Mouse (Mus musculus) CH12.LX (cell line): ENCODE measurements around the gene Olfr697. TPM values are rescaled to one million over a fixed set of nuclear protein-coding genes. Genes with fewer than 3 reads are reported as not detected.
"Not testable (repeated sequence)": the region's sequence is repeated elsewhere in the genome, so short reads cannot be mapped to it uniquely, and the experiment has no call there.

Experiments
- DNase-seq: peaks from one replicate; pipeline ENCODE4 v3.0.0-alpha.2; 2013; ENCODE audit errors: extremely low read depth
- H3K27ac ChIP-seq: 2 replicates; pipeline ENCODE4 v1.5.1; 2012; ENCODE audit warnings: low read depth, mild to moderate bottlenecking, control low read depth, moderate library complexity; ENCODE audit not compliant: insufficient read depth
- H3K27me3 ChIP-seq: replicated peaks from 2 replicates; pipeline ENCODE3; 2012; ENCODE audit warnings: inconsistent platforms
- H3K36me3 ChIP-seq, 2 experiments: replicated peaks in 1 of 2; 2 replicates each; pipeline versions ENCODE3 to v1.6.1; 2012; ENCODE audit warnings: inconsistent platforms in 1 of 2, low read length in 1 of 2, mild to moderate bottlenecking in 1 of 2, mixed read lengths in 1 of 2, moderate library complexity in 1 of 2; ENCODE audit not compliant: control insufficient read depth in 1 of 2, insufficient read depth in 1 of 2
- H3K4me1 ChIP-seq, 2 experiments: 2 replicates each; pipeline ENCODE4 v1.6.1; 2012; ENCODE audit warnings: inconsistent platforms in 1 of 2, moderate library complexity in 1 of 2; ENCODE audit not compliant: insufficient read depth in 2 of 2, control insufficient read depth in 1 of 2
- H3K4me2 ChIP-seq: 2 replicates; pipeline ENCODE4 v1.6.1; 2012; ENCODE audit warnings: low read depth, mild to moderate bottlenecking, control low read depth; ENCODE audit not compliant: poor library complexity, insufficient read depth, severe bottlenecking
- H3K4me3 ChIP-seq, 3 experiments: fragments of 150-350 bp in 1 of 3; sonication (generic) in 1 of 3; replicated peaks in 1 of 3; 2 replicates each; pipeline versions ENCODE3 to v1.5.1; 2011 to 2012; ENCODE audit warnings: low read depth in 2 of 3, low read length in 2 of 3, mild to moderate bottlenecking in 2 of 3, moderate library complexity in 2 of 3, control low read depth in 1 of 3, improper control_type of control experiment in 1 of 3, inconsistent platforms in 1 of 3, mixed read lengths in 1 of 3; ENCODE audit not compliant: poor library complexity in 1 of 3
- H3K79me2 ChIP-seq: replicated peaks from 2 replicates; pipeline ENCODE4 v1.6.1; 2012; ENCODE audit warnings: mild to moderate bottlenecking, moderate library complexity; ENCODE audit not compliant: control insufficient read depth, poor library complexity, insufficient read depth, severe bottlenecking; ENCODE audit errors: extremely low read depth
- H3K9ac ChIP-seq: 2 replicates; pipeline ENCODE4 v1.6.1; 2012; ENCODE audit warnings: low read depth, mild to moderate bottlenecking, control low read depth, moderate library complexity; ENCODE audit not compliant: insufficient read depth
- H3K9me3 ChIP-seq: replicated peaks from 2 replicates; pipeline ENCODE3; 2012; ENCODE audit warnings: low read length, inconsistent platforms, mixed read lengths
- CHD1 ChIP-seq: IDR thresholded peaks from 2 replicates; pipeline ENCODE4 v1.6.1; 2012; ENCODE audit warnings: low read depth, low read length, improper control_type of control experiment, inconsistent platforms
- EP300 ChIP-seq: IDR thresholded peaks from 2 replicates; pipeline ENCODE4 v1.6.1; 2011; ENCODE audit warnings: low read length, improper control_type of control experiment
- ETS1 ChIP-seq: conservative IDR thresholded peaks from 2 replicates; pipeline ENCODE4 v1.6.1; 2012; ENCODE audit warnings: low read depth, mild to moderate bottlenecking, inconsistent platforms, low read length, improper control_type of control experiment, moderate library complexity
- MAFK ChIP-seq: IDR thresholded peaks from 2 replicates; pipeline ENCODE4 v1.6.1; 2011; ENCODE audit warnings: low read length, improper control_type of control experiment; ENCODE audit not compliant: insufficient replicate concordance
- MAZ ChIP-seq: IDR thresholded peaks from 2 replicates; pipeline ENCODE4 v1.6.1; 2012; ENCODE audit warnings: low read depth, mild to moderate bottlenecking, inconsistent platforms, low read length, improper control_type of control experiment, moderate library complexity
- MEF2A ChIP-seq: IDR thresholded peaks from 2 replicates; pipeline ENCODE4 v1.6.1; 2014; ENCODE audit warnings: low read depth, mild to moderate bottlenecking, inconsistent platforms, low read length, improper control_type of control experiment, borderline replicate concordance
- POLR2AphosphoS2 ChIP-seq: IDR thresholded peaks from 2 replicates; pipeline ENCODE4 v1.6.1; 2011; ENCODE audit warnings: low read depth, low read length, improper control_type of control experiment
- RAD21 ChIP-seq: IDR thresholded peaks from 2 replicates; pipeline ENCODE4 v1.6.1; 2011; ENCODE audit warnings: low read depth, mild to moderate bottlenecking, low read length, improper control_type of control experiment, moderate library complexity
- RCOR1 ChIP-seq: conservative IDR thresholded peaks from 2 replicates; pipeline ENCODE4 v1.6.1; 2012; ENCODE audit warnings: low read depth, mild to moderate bottlenecking, inconsistent platforms, low read length, improper control_type of control experiment
- SIN3A ChIP-seq: IDR thresholded peaks from 2 replicates; pipeline ENCODE4 v1.6.1; 2012; ENCODE audit warnings: low read length, improper control_type of control experiment, inconsistent platforms
- TBP ChIP-seq: conservative IDR thresholded peaks from 2 replicates; pipeline ENCODE4 v1.6.1; 2011; ENCODE audit warnings: low read depth, low read length, improper control_type of control experiment
- TCF12 ChIP-seq: IDR thresholded peaks from 2 replicates; pipeline ENCODE4 v1.6.1; 2014; ENCODE audit warnings: low read depth, mild to moderate bottlenecking, inconsistent platforms, low read length, improper control_type of control experiment
- ZKSCAN1 ChIP-seq: IDR thresholded peaks from 2 replicates; pipeline ENCODE4 v1.6.1; 2012; ENCODE audit warnings: low read depth, inconsistent platforms, low read length, improper control_type of control experiment, borderline replicate concordance
- ZMIZ1 ChIP-seq: IDR thresholded peaks from 2 replicates; pipeline ENCODE4 v1.6.1; 2012; ENCODE audit warnings: low read depth, mild to moderate bottlenecking, inconsistent platforms, low read length, improper control_type of control experiment
- dilution Hi-C: fragments of 300-500 bp; cut with MboI; formaldehyde crosslinking; loops from 2 replicates; pipeline ENCODE4 v1.14.3; 2020; ENCODE audit warnings: low sequenced_read_pairs; ENCODE audit not compliant: extremely low pct_unique_long_range_greater_than_20kb, extremely low pct_ligation_motif_present
- in situ Hi-C: fragments of 300-500 bp; cut with MboI; formaldehyde crosslinking; loops from 3 replicates; pipeline ENCODE4 v1.14.3; 2019; ENCODE audit warnings: low sequenced_read_pairs, low pct_ligation_motif_present, low pct_unique_long_range_greater_than_20kb, mixed read lengths
- polyA plus RNA-seq: library from polyadenylated mRNA; unstranded; fragments of >175 nt; gene quantifications from 2 replicates; pipeline ENCODE4 v1.2.1, GENCODE M21; 2012; ENCODE audit warnings: low read depth; ENCODE audit not compliant: insufficient read length
- total RNA-seq, 2 experiments: library from RNA; depleted of rRNA; stranded (reverse); fragments of 300-350 nt in 1 of 2; fragments of >200 nt in 1 of 2; gene quantifications; 2 replicates each; pipeline ENCODE4 v1.2.3; 2012 to 2014

Gene Olfr697
- total and polyA plus RNA-seq, 3 experiments = not detected

DNA sequence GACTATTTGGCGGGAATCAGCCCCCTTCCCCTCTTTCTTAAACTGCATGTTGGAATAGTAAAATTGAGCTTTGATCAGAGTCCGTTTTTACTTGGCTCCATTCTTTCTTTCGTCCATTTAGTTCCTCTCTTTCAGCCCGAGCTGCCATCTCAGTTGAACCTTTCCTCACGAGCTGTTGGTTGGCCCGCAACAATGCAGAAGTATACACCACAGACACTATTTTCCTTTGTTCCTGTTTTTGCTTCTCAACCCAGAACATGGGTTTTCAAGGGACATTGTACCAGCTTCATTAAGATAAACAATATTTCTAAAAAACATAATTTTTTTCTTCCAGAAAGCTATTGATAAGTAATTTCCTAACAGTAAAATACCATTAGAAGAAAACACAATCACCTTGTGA is 30.8 kb downstream of the Olfr697 start:
- H3K36me3 ChIP-seq = no peaks in the 10 kb centered on the region
- H3K4me3 ChIP-seq = no peak overlapping the region
- no peak overlapping the region for H3K4me2 ChIP-seq
- H3K9me3 ChIP-seq = no peaks in the 10 kb centered on the region
- dilution Hi-C loops = no loop called here
- in situ Hi-C loops = no loop called here
- no peak overlapping the region for H3K27ac ChIP-seq
- no peaks in the 10 kb centered on the region for H3K4me1 ChIP-seq
- no peak overlapping the region for H3K9ac ChIP-seq
- DNase-seq = no peak
- TF ChIP-seq ZKSCAN1 (no peak), RCOR1 (no peak), CHD1 (no peak), MAFK (no peak), SIN3A (no peak), ZMIZ1 (no peak), EP300 (no peak), RAD21 (no peak), ETS1 (no peak), POLR2AphosphoS2 (no peak), MEF2A (no peak)
- TF ChIP-seq, all 38 proteins: peak for 0
- H3K27me3 ChIP-seq = no peaks in the 10 kb centered on the region
- H3K79me2 ChIP-seq = no peaks in the 10 kb centered on the region

DNA sequence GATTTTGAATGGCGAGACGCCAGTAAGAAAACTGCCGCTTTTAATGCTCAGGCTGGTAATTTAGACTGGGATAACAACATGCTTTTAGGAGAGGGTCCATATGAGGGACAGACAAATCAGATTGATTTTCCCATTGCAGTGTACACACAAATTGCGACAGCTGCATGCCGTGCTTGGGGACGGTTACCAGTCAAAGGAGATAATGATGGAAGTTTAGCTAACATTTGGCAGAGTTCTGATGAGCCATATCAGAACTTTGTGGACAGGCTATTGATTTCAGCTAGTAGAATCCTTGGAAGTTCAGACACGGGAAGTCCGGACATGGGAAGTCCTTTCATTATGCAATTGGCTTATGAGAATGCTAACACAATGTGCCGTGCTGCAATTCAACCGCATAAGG is 34.5 kb downstream of the Olfr697 start:
- H3K4me2 ChIP-seq, H3K27me3 ChIP-seq, H3K36me3 ChIP-seq, H3K27ac ChIP-seq, H3K9me3 ChIP-seq, H3K9ac ChIP-seq, H3K4me1 ChIP-seq, in situ Hi-C loops, H3K79me2 ChIP-seq, H3K4me3 ChIP-seq, dilution Hi-C loops, DNase-seq: not testable (repeated sequence)

DNA sequence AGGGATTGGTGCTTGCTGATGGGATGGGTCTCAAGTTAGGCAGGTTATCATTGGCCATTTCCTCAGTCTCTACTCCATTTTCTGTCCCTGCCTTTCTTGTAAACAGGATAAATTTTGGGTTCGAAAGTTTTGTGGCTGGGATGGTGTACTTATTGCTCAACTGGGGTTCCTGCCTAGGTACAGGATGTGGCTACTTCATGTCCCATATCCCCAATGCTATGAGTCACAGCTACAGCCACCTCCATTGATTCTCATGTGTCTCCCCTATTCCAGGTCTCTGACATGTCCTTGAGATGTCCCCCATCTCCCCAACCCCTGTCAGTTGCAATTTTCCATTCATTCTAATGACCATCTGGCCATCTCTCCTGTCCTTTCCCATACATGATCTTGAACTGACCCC is 45.4 kb downstream of the Olfr697 start:
- H3K27me3 ChIP-seq = no peaks in the 10 kb centered on the region
- in situ Hi-C loops = no loop called here
- H3K9me3 ChIP-seq = no peaks in the 10 kb centered on the region
- H3K36me3 ChIP-seq = no peaks in the 10 kb centered on the region
- no peak overlapping the region for H3K4me2 ChIP-seq
- DNase-seq = no peak
- no peaks in the 10 kb centered on the region for H3K79me2 ChIP-seq
- no peak for TF ChIP-seq EP300
- no peak for TF ChIP-seq TCF12
- TF ChIP-seq MAZ = no peak
- no peak for TF ChIP-seq RCOR1
- TF ChIP-seq TBP = no peak
- no peaks in the 10 kb centered on the region for H3K4me1 ChIP-seq
- no peak overlapping the region for H3K4me3 ChIP-seq
- H3K9ac ChIP-seq = no peak overlapping the region
- no peak overlapping the region for H3K27ac ChIP-seq
- dilution Hi-C loops = no loop called here
